Mouse (Mus musculus) liver, adult 2 months (tissue): ENCODE measurements at regions not wholly inside any gene's neighbourhood (a gene's known extent, or its start where the extent isn't known, plus 50 kb on each side); places are given as distances from the start of the nearest gene placed in this dataset.

Source experiments
- CTCF ChIP-seq: fragments of 200-500 bp; IDR thresholded peaks from 2 replicates; pipeline ENCODE4 v1.5.1; 2011; ENCODE audit warnings: low read depth, low read length, control low read depth
- POLR2A ChIP-seq: fragments of 200-500 bp; IDR thresholded peaks from 2 replicates; pipeline ENCODE4 v1.6.1; 2011; ENCODE audit warnings: low read length, control low read depth; ENCODE audit not compliant: insufficient read depth; ENCODE audit errors: extremely low read depth

DNA sequence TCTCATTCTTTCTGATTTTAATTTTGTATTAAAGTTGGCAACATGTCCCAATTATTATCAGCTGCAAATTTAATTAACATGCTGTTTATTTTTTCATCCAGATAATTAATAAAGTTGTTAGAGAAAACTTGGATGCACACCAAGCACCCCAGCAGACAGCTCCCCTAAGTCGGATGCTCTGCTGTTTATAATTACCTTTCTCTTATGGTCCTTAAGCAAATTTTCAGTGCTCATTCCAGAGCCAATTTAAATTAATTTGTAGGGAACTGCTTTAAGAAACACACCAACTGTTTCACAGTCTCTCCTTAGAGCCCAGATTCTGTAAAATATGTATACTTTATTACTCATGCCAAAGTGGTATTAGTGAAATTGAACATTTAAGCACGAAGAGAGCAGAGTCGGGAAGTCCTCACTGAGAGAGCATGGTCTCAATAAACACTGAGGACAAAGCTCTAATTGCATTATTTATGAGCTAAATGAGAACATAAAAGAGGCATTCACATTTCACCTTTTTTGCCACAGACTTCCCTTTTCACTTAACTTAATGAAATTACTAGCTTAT, 372.9 kb upstream of the Kcnh7 start:
- TF ChIP-seq POLR2A (no peak), CTCF (no peak)
